Mouse (Mus musculus) monocyte, adult 5-6 weeks (primary cell): ENCODE measurements around the gene 4933436I01Rik. TPM values are rescaled to one million over a fixed set of nuclear protein-coding genes. Genes with fewer than 3 reads are reported as not detected.

Experiments
- ATAC-seq: fragments of 153-309, 156-312 bp; replicated peaks from 2 replicates; pipeline ENCODE4 v1.8.0; 2017; ENCODE audit warnings: mild to moderate bottlenecking; ENCODE audit not compliant: low TSS enrichment, insufficient number of reproducible peaks, severe bottlenecking, poor library complexity, low FRiP score
- total RNA-seq: library from RNA; stranded (forward); fragments of 200-1000, 200-491, 200-594 nt; gene quantifications from 3 replicates; pipeline ENCODE4 v1.2.3, GENCODE M21; 2017

4933436I01Rik gene
- total RNA-seq = not detected in 3 replicates

DNA sequence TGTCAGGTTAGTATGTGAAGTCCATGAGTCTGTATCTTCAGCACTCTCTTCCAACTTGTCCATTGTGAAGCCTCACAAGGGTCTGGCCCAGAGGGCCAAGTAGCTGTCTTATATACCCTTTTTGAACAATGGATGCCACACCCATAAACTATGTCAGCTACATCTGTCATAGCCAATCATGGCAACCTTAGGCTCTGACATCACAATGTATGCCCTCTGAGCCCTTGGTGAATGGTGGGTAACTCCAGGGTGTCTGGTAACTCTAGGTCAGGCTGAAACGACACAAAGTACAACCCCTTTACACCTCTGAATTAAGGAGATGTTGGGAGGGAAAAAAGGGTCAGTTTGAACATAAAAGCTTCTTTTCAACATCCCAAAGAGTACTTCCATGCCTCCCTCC, at the start of gene 4933436I01Rik:
Gene 4933436I01Rik (minus strand): TSS at position 101 of the 400 bp plus-strand sequence.
- no peak for ATAC-seq

DNA sequence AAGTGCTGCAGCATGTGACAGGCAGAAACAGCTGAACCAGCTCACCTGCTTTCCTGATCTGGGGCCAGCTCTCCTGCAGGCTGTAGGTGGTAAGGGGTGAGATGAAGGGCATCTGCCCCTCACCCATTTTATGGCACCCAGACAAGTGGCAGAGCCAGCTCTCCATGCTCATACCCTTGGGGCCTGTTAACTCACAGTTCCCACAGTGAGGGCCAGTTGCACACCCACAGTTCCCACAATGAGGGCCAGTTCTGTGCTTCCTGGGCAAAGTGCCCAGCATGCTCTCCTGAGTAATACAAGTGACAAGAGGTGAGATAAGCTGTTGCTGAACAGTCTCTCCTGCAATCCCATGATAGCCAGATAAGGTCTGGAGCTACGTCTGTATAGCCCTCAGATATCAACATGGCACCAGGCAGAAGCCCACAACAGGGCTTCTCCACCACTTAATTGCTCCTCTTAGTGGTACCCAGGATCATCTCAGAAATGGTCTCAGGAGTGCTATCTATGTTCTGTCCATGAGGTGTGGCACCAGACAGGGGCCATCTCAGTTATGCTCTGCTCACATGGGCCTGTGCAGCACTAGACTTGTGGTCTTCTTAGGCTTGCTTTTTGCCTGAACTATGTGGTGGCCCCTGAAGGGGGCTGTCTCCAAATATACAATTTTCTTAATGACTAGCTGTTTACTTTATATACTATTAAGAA, 3.7 kb upstream of the 4933436I01Rik start:
- ATAC-seq = no peak

DNA sequence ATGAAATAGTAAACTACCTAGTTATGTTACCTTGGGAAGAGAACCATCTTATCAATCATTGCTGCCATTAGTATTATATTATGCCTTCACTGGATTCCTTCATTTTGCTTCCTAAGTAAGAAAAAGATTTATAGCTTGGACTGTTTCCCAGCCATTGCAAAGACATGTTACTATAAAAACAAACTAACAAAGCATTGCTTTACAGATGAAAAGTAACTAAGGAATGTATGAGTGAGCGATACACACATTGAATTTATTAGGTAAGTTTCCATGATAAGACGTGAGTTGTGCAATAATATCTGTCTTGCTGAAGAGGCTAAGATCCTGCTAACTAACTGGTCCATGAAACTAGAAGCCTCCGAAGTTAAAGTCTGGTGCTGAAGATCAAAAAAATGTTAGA, 37.8 kb downstream of the 4933436I01Rik start:
- no peak for ATAC-seq

Other genes starting within 250 kb of the 4933436I01Rik start
- gene Gm1140, start 227.9 kb downstream of the 4933436I01Rik start, total RNA-seq = not detected in 3 replicates
- gene Gm14692, start 225.8 kb downstream of the 4933436I01Rik start, total RNA-seq = not detected in 3 replicates